ENCODE assay signal across 20 mouse cellular contexts in the genomic region with DNA sequence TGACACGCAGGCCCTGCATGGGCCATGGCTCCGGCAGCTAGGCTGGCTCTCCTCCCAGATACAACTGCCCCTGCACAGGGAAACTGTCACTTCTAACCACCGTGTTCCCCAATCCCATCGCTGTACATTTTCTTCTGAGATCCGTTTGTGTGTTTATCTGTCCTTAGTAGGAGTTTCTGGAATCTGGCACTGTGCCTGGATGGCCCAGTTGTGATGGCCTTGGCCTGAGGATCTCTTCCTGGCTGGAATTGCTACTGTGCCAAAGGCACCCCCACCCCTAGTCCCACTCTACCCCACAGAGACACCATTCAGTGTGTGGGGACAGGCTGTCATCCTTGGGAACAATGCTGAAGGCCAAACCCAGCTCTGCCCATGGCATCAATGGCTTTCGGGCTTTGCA. TPM values are rescaled to one million over a fixed set of nuclear protein-coding genes. Genes with fewer than 3 reads are reported as not detected.
DNase-seq lines count a peak whose midpoint lies in the region; ATAC-seq lines count a peak whose summit lies in the region.
"Had no signal": no experiment of that assay in that cellular context is flagged by ENCODE, and none has a peak within 500 bp of the region (broad histone marks: within the 10 kb centered on the region; RNA-seq: fewer than 3 reads in every experiment).

No protein-coding gene starts in this region.

- no peak overlapping the region for H3K4me3 ChIP-seq in liver, embryonic 15.5 days (replicated peaks)
- no peak overlapping the region for H3K4me3 ChIP-seq in liver, embryonic 11.5 days (ENCODE audit: low read depth, low read length)
- H3K4me3 ChIP-seq in liver, embryonic 16.5 days (ENCODE audit: low read depth, low read length), result no peak overlapping the region
- H3K4me3 ChIP-seq in forebrain, embryonic 14.5 days (ENCODE audit: low read depth, low read length), result no peak overlapping the region
- H3K4me3 ChIP-seq: embryonic facial prominence, embryonic 12.5 days; gastrocnemius, adult 2 months; hindbrain, embryonic 10.5 days; kidney, embryonic 15.5 days; neural tube, embryonic 13.5 days had no signal

- no peaks in the 10 kb centered on the region for H3K36me3 ChIP-seq in liver, embryonic 15.5 days (replicated peaks)
- H3K36me3 ChIP-seq in liver, embryonic 11.5 days (ENCODE audit: control insufficient read depth, insufficient read depth, low read length), result no peaks in the 10 kb centered on the region
- H3K36me3 ChIP-seq in liver, embryonic 16.5 days (ENCODE audit: control insufficient read depth, insufficient read depth), result no peaks in the 10 kb centered on the region
- no peaks in the 10 kb centered on the region for H3K36me3 ChIP-seq in forebrain, embryonic 14.5 days (ENCODE audit: control insufficient read depth, insufficient read depth, low read length)
- H3K36me3 ChIP-seq: embryonic facial prominence, embryonic 12.5 days; kidney, embryonic 15.5 days had no signal

- no peak overlapping the region for H3K9ac ChIP-seq in liver, embryonic 15.5 days
- no peak overlapping the region for H3K9ac ChIP-seq in liver, embryonic 11.5 days (ENCODE audit: low read depth, low read length)
- no peak overlapping the region for H3K9ac ChIP-seq in liver, embryonic 16.5 days (ENCODE audit: low read depth, low read length)
- no peak overlapping the region for H3K9ac ChIP-seq in forebrain, embryonic 14.5 days (ENCODE audit: low read length)
- H3K9ac ChIP-seq: embryonic facial prominence, embryonic 12.5 days; forebrain, postnatal 0 days; kidney, embryonic 15.5 days; neural tube, embryonic 13.5 days had no signal

- 83% methylated on average over 6 of the region's 6 CpGs for WGBS in liver, embryonic 15.5 days (ENCODE audit: insufficient replicate concordance)
- WGBS in liver, embryonic 11.5 days, result 81% methylated on average over 6 of the region's 6 CpGs
- WGBS in liver, embryonic 16.5 days (ENCODE audit: insufficient replicate concordance), result 71% methylated on average over 6 of the region's 6 CpGs
- WGBS in forebrain, embryonic 14.5 days, result 82% methylated on average over 6 of the region's 6 CpGs

- peaks cover 15% of the 10 kb centered on the region; the same call in 1 of the 2 replicates for H3K27me3 ChIP-seq in liver, embryonic 15.5 days
- H3K27me3 ChIP-seq in liver, embryonic 11.5 days (replicated peaks; ENCODE audit: control insufficient read depth, insufficient read depth, low read length), result peaks cover 12% of the 10 kb centered on the region
- H3K27me3 ChIP-seq in liver, embryonic 16.5 days (ENCODE audit: control insufficient read depth, insufficient read depth, low read depth, low read length), result peaks cover 3% of the 10 kb centered on the region
- H3K27me3 ChIP-seq in forebrain, embryonic 14.5 days (replicated peaks; ENCODE audit: control insufficient read depth, insufficient read depth, low read length), result peaks cover 4% of the 10 kb centered on the region; the same call in 1 of the 2 replicates

- ATAC-seq in liver, embryonic 15.5 days (ENCODE audit: insufficient read depth), result no peak
- no peak for ATAC-seq in liver, embryonic 11.5 days (replicated peaks; ENCODE audit: low FRiP score)
- ATAC-seq in liver, embryonic 16.5 days (ENCODE audit: low read depth), result no peak
- no peak for ATAC-seq in forebrain, embryonic 14.5 days
- no peak for ATAC-seq in frontal cortex, adult (ENCODE audit: low TSS enrichment)
- ATAC-seq: forebrain, postnatal 0 days had no signal

- DNase-seq in liver, embryonic 11.5 days (ENCODE audit: low spot score), result no peak
- peak; percentile 43 for DNase-seq in ovary, postnatal 36 days (ENCODE audit: low spot score)
- no peak for DNase-seq in ovary, postnatal 14 days (ENCODE audit: low spot score)
- DNase-seq in forebrain, embryonic 14.5 days (ENCODE audit: low spot score), result no peak
- DNase-seq: cerebellum, adult 9-10 months; forebrain, postnatal 0 days; gastrocnemius, adult 2 months; right cerebral cortex, postnatal 25 days had no signal

- no peaks in the 10 kb centered on the region for H3K9me3 ChIP-seq in liver, embryonic 15.5 days (replicated peaks)
- no peaks in the 10 kb centered on the region for H3K9me3 ChIP-seq in liver, embryonic 11.5 days (ENCODE audit: control insufficient read depth, low read length)
- no peaks in the 10 kb centered on the region for H3K9me3 ChIP-seq in liver, embryonic 16.5 days (replicated peaks; ENCODE audit: control insufficient read depth, low read length)
- no peaks in the 10 kb centered on the region for H3K9me3 ChIP-seq in forebrain, embryonic 14.5 days (replicated peaks; ENCODE audit: control insufficient read depth, low read length)
- H3K9me3 ChIP-seq: embryonic facial prominence, embryonic 12.5 days; hindbrain, embryonic 10.5 days; kidney, embryonic 15.5 days; neural tube, embryonic 13.5 days had no signal

- no peak overlapping the region for H3K4me2 ChIP-seq in liver, embryonic 15.5 days
- no peak overlapping the region for H3K4me2 ChIP-seq in liver, embryonic 11.5 days
- H3K4me2 ChIP-seq in liver, embryonic 16.5 days (ENCODE audit: low read depth, low read length), result no peak overlapping the region
- H3K4me2 ChIP-seq in forebrain, embryonic 14.5 days (ENCODE audit: low read length), result no peak overlapping the region
- H3K4me2 ChIP-seq: embryonic facial prominence, embryonic 12.5 days; kidney, embryonic 15.5 days; neural tube, embryonic 13.5 days had no signal

- peak overlapping the region; percentile 61 for H3K27ac ChIP-seq in liver, embryonic 15.5 days (replicated peaks)
- no peak overlapping the region for H3K27ac ChIP-seq in liver, embryonic 11.5 days (ENCODE audit: low read depth, low read length)
- H3K27ac ChIP-seq in liver, embryonic 16.5 days (ENCODE audit: low read length), result peak overlapping the region; percentile 45
- H3K27ac ChIP-seq in forebrain, embryonic 14.5 days (ENCODE audit: low read depth, low read length), result no peak overlapping the region
- H3K27ac ChIP-seq: embryonic facial prominence, embryonic 12.5 days; gastrocnemius, adult 2 months; hindbrain, embryonic 10.5 days; kidney, embryonic 15.5 days; neural tube, embryonic 13.5 days had no signal

- peaks cover 89% of the 10 kb centered on the region for H3K4me1 ChIP-seq in liver, embryonic 15.5 days (replicated peaks)
- peaks cover 46% of the 10 kb centered on the region for H3K4me1 ChIP-seq in liver, embryonic 11.5 days (replicated peaks; ENCODE audit: control insufficient read depth, insufficient read depth, low read length)
- H3K4me1 ChIP-seq in liver, embryonic 16.5 days (ENCODE audit: control insufficient read depth, low read depth, low read length), result peaks cover 59% of the 10 kb centered on the region
- no peaks in the 10 kb centered on the region for H3K4me1 ChIP-seq in forebrain, embryonic 14.5 days (ENCODE audit: control insufficient read depth, insufficient read depth, low read length)
- H3K4me1 ChIP-seq: embryonic facial prominence, embryonic 12.5 days; neural tube, embryonic 13.5 days had no signal

RNA-seq across cellular contexts. Expression of gene Tmem184a, which starts 3.8 kb away (rescaled TPM):
- 0.68 and 1.2 TPM in 2 replicates for polyA plus RNA-seq in liver, embryonic 15.5 days (2015; fragmentation: Nextera tagmentation; extraction: Ambion mirVana)
- polyA plus RNA-seq in liver, embryonic 11.5 days (2014; fragmentation: Nextera tagmentation; extraction: Ambion mirVana), result 2.3 and 2.7 TPM in 2 replicates
- polyA plus RNA-seq in liver, embryonic 16.5 days (2015; fragmentation: Nextera tagmentation; extraction: Ambion mirVana), result 0.95 and 1.7 TPM in 2 replicates
- not detected in 2 replicates for polyA plus RNA-seq in forebrain, embryonic 14.5 days (2014; fragmentation: Nextera tagmentation; extraction: Ambion mirVana)

RNA-seq across cellular contexts. Expression of gene Gm26938, which starts 10.2 kb away (rescaled TPM):
- not detected in 2 replicates for polyA plus RNA-seq in liver, embryonic 15.5 days (2015; fragmentation: Nextera tagmentation; extraction: Ambion mirVana)
- not detected in 2 replicates for polyA plus RNA-seq in liver, embryonic 11.5 days (2014; fragmentation: Nextera tagmentation; extraction: Ambion mirVana)
- 0.14 TPM in 1 of 2 replicates, not detected in the other for polyA plus RNA-seq in liver, embryonic 16.5 days (2015; fragmentation: Nextera tagmentation; extraction: Ambion mirVana)
- polyA plus RNA-seq in forebrain, embryonic 14.5 days (2014; fragmentation: Nextera tagmentation; extraction: Ambion mirVana), result not detected in 2 replicates
- polyA plus RNA-seq: cortical plate, adult 2 months; embryonic facial prominence, embryonic 12.5 days; forebrain, postnatal 0 days; heart, embryonic 14.5 days; hindbrain, embryonic 10.5 days; intestine, embryonic 14.5 days; kidney, embryonic 15.5 days; large intestine, adult 2 months; limb, embryonic 14.5 days; neural tube, embryonic 13.5 days had no signal

RNA-seq across cellular contexts. Expression of gene Psmg3, which starts 10.7 kb away (rescaled TPM):
- 41.4 and 42.3 TPM in 2 replicates for polyA plus RNA-seq in liver, embryonic 15.5 days (2015; fragmentation: Nextera tagmentation; extraction: Ambion mirVana)
- 112 and 124 TPM in 2 replicates for polyA plus RNA-seq in liver, embryonic 11.5 days (2014; fragmentation: Nextera tagmentation; extraction: Ambion mirVana)
- polyA plus RNA-seq in liver, embryonic 16.5 days (2015; fragmentation: Nextera tagmentation; extraction: Ambion mirVana), result 35.6 and 37.7 TPM in 2 replicates
- polyA plus RNA-seq in forebrain, embryonic 14.5 days (2014; fragmentation: Nextera tagmentation; extraction: Ambion mirVana), result 86.4 and 86.7 TPM in 2 replicates

RNA-seq across cellular contexts. Expression of gene Mafk, which starts 24.7 kb away (rescaled TPM):
- 44.5 and 50.0 TPM in 2 replicates for polyA plus RNA-seq in liver, embryonic 15.5 days (2015; fragmentation: Nextera tagmentation; extraction: Ambion mirVana)
- 30.4 and 35.1 TPM in 2 replicates for polyA plus RNA-seq in liver, embryonic 11.5 days (2014; fragmentation: Nextera tagmentation; extraction: Ambion mirVana)
- 43.3 and 44.6 TPM in 2 replicates for polyA plus RNA-seq in liver, embryonic 16.5 days (2015; fragmentation: Nextera tagmentation; extraction: Ambion mirVana)
- polyA plus RNA-seq in forebrain, embryonic 14.5 days (2014; fragmentation: Nextera tagmentation; extraction: Ambion mirVana), result 7.5 and 11.7 TPM in 2 replicates

RNA-seq across cellular contexts. Expression of gene Ints1, which starts 40.5 kb away (rescaled TPM):
- polyA plus RNA-seq in liver, embryonic 15.5 days (2015; fragmentation: Nextera tagmentation; extraction: Ambion mirVana), result 11.8 and 12.5 TPM in 2 replicates
- polyA plus RNA-seq in liver, embryonic 11.5 days (2014; fragmentation: Nextera tagmentation; extraction: Ambion mirVana), result 34.9 TPM in 2 replicates
- 10.4 and 11.2 TPM in 2 replicates for polyA plus RNA-seq in liver, embryonic 16.5 days (2015; fragmentation: Nextera tagmentation; extraction: Ambion mirVana)
- polyA plus RNA-seq in forebrain, embryonic 14.5 days (2014; fragmentation: Nextera tagmentation; extraction: Ambion mirVana), result 31.8 and 33.2 TPM in 2 replicates

Comparison
In these comparisons a context has a peak if more than half of its experiments do, and no peak if none do; other contexts are left out.
1. H3K27ac ChIP-seq: peak in liver, embryonic 15.5 days (single experiment) and liver, embryonic 16.5 days (single experiment); none in liver, embryonic 11.5 days (single experiment) and forebrain, embryonic 14.5 days (single experiment).